In genomic region chr4:150240381-150240886, GRCm38 (mm10) we compare ENCODE assay signal across 8 mouse cellular contexts. TPM values are rescaled to one million over a fixed set of nuclear protein-coding genes. Genes with fewer than 3 reads are reported as not detected.
DNase-seq lines count a peak whose midpoint lies in the region; ATAC-seq and TF ChIP-seq lines count a peak whose summit lies in the region.
"Had no signal": no experiment of that assay in that cellular context is flagged by ENCODE, and none has a peak within 500 bp of the region (broad histone marks: within the 10 kb centered on the region; RNA-seq: fewer than 3 reads in every experiment).

No protein-coding gene starts in this region.

- no peak for ATAC-seq in hindbrain, embryonic 12.5 days (ENCODE audit: low FRiP score)
- no peak for ATAC-seq in limb, embryonic 13.5 days (ENCODE audit: low FRiP score, low read depth)

- 0 out of 2 replicates have a peak overlapping the region, but pooled peaks have one; percentile 13 for H3K27ac ChIP-seq in hindbrain, embryonic 10.5 days
- no peak overlapping the region for H3K27ac ChIP-seq in hindbrain, embryonic 12.5 days
- H3K27ac ChIP-seq in ES-Bruce4 (ENCODE audit: insufficient read depth, low read length), result peak overlapping the region; percentile 15; the same call in 1 of the 2 replicates
- H3K27ac ChIP-seq in limb, embryonic 13.5 days, result no peak overlapping the region

- H3K79me2 ChIP-seq in C2C12 (ENCODE audit: control insufficient read depth, insufficient read depth), result peaks cover 87% of the 10 kb centered on the region

- H3ac ChIP-seq in C2C12 (ENCODE audit: control insufficient read depth, insufficient read length, low read depth), result peak overlapping the region; percentile 14

- H3K9me3 ChIP-seq in hindbrain, embryonic 10.5 days, result no peaks in the 10 kb centered on the region
- no peaks in the 10 kb centered on the region for H3K9me3 ChIP-seq in hindbrain, embryonic 12.5 days (replicated peaks)
- no peaks in the 10 kb centered on the region for H3K9me3 ChIP-seq in ES-Bruce4 (replicated peaks; ENCODE audit: control insufficient read depth, insufficient read depth, low read length, poor library complexity, severe bottlenecking)
- H3K9me3 ChIP-seq in limb, embryonic 13.5 days, result no peaks in the 10 kb centered on the region

- H3K36me3 ChIP-seq in hindbrain, embryonic 10.5 days, result peaks cover 68% of the 10 kb centered on the region
- H3K36me3 ChIP-seq in hindbrain, embryonic 12.5 days, result peaks cover 49% of the 10 kb centered on the region
- H3K36me3 ChIP-seq in C2C12 (ENCODE audit: control insufficient read depth, insufficient read depth) (peaks cover 69% of the 10 kb centered on the region), ES-Bruce4 (ENCODE audit: control insufficient read depth, insufficient read depth, low read length, poor library complexity, severe bottlenecking) (peaks cover 63% of the 10 kb centered on the region)
- peaks cover 59% of the 10 kb centered on the region for H3K36me3 ChIP-seq in limb, embryonic 13.5 days

- H3K27me3 ChIP-seq in hindbrain, embryonic 10.5 days (ENCODE audit: insufficient read depth, poor library complexity, severe bottlenecking), result no peaks in the 10 kb centered on the region
- H3K27me3 ChIP-seq in hindbrain, embryonic 12.5 days, result no peaks in the 10 kb centered on the region
- H3K27me3 ChIP-seq in C2C12 (ENCODE audit: control insufficient read depth, insufficient read depth, insufficient read length) (no peaks in the 10 kb centered on the region), ES-Bruce4 (ENCODE audit: control insufficient read depth, insufficient read depth, low read length, poor library complexity, severe bottlenecking) (no peaks in the 10 kb centered on the region)
- no peaks in the 10 kb centered on the region for H3K27me3 ChIP-seq in limb, embryonic 13.5 days

- no peak for DNase-seq in hindbrain, embryonic 10.5 days (ENCODE audit: low spot score)
- DNase-seq in layer of hippocampus, postnatal 25 days (ENCODE audit: extremely low spot score in 1 of 2, low spot score in 1 of 2), result no peak
- DNase-seq in frontal cortex, postnatal 14 days (ENCODE audit: low spot score in 2 of 2), result no peak

- 85% methylated on average over 1 of the region's 1 CpGs for WGBS in hindbrain, embryonic 10.5 days
- WGBS in hindbrain, embryonic 12.5 days, result 79% methylated on average over 1 of the region's 1 CpGs
- 38% methylated on average over 1 of the region's 1 CpGs for WGBS in limb, embryonic 13.5 days

- no peak for TF ChIP-seq POLR2A in ES-Bruce4 (IDR thresholded peaks at IDR 0.05; ENCODE audit: insufficient read depth, low read length)

- TF ChIP-seq CTCF in C2C12 (IDR thresholded peaks at IDR 0.05; ENCODE audit: control insufficient read depth, insufficient read depth, insufficient read length) (no peak), ES-Bruce4 (IDR thresholded peaks at IDR 0.05; ENCODE audit: low read depth, low read length) (no peak)

- TF ChIP-seq EP300 in ES-Bruce4 (IDR thresholded peaks at IDR 0.05; ENCODE audit: insufficient read depth, low read depth, low read length), result no peak

- peak overlapping the region; percentile 92 for H3K4me3 ChIP-seq in hindbrain, embryonic 10.5 days
- H3K4me3 ChIP-seq in hindbrain, embryonic 12.5 days, result no peak overlapping the region
- H3K4me3 ChIP-seq in C2C12 (ENCODE audit: insufficient read depth, poor library complexity, severe bottlenecking) (peak overlapping the region; percentile 22), ES-Bruce4 (ENCODE audit: low read depth, low read length) (peak overlapping the region; percentile 68)
- H3K4me3 ChIP-seq in limb, embryonic 13.5 days, result peak overlapping the region; percentile 16

- H3K79me3 ChIP-seq in C2C12 (ENCODE audit: low read depth), result peaks cover 66% of the 10 kb centered on the region

- H3K4me2 ChIP-seq in hindbrain, embryonic 12.5 days (replicated peaks), result no peak overlapping the region
- peak overlapping the region; percentile 77 for H3K4me2 ChIP-seq in limb, embryonic 13.5 days (replicated peaks)

- peaks cover 54% of the 10 kb centered on the region for H3K4me1 ChIP-seq in hindbrain, embryonic 10.5 days (replicated peaks)
- peaks cover 50% of the 10 kb centered on the region for H3K4me1 ChIP-seq in hindbrain, embryonic 12.5 days
- H3K4me1 ChIP-seq in ES-Bruce4 (ENCODE audit: control insufficient read depth, insufficient read depth, low read length), result peaks cover 6% of the 10 kb centered on the region
- peaks cover 58% of the 10 kb centered on the region for H3K4me1 ChIP-seq in limb, embryonic 13.5 days

- H3K9ac ChIP-seq in hindbrain, embryonic 12.5 days, result no peak overlapping the region
- peak overlapping the region; percentile 37 for H3K9ac ChIP-seq in ES-Bruce4 (ENCODE audit: low read depth, poor library complexity, severe bottlenecking)
- H3K9ac ChIP-seq in limb, embryonic 13.5 days, result peak overlapping the region; percentile 35; the same call in 1 of the 2 replicates

TF ChIP-seq in C2C12, 6 proteins besides CTCF, POLR2A, EP300 and RAD21:
- TF ChIP-seq USF1 (IDR thresholded peaks at IDR 0.05; ENCODE audit: low read depth) (no peak), MYOD1 (IDR thresholded peaks at IDR 0.05; ENCODE audit: control insufficient read depth, insufficient read length, low read depth) (no peak), MAX (IDR thresholded peaks at IDR 0.05) (no peak), FOSL1 (IDR thresholded peaks at IDR 0.05; ENCODE audit: insufficient read depth, low read length, poor library complexity, severe bottlenecking) (no peak), MYOG (IDR thresholded peaks at IDR 0.05; ENCODE audit: control insufficient read depth, extremely low read depth, insufficient read length) (no peak), CEBPB (IDR thresholded peaks at IDR 0.05; ENCODE audit: low read depth) (no peak)

RNA-seq across cellular contexts. Expression of gene Eno1, which starts 3.9 kb away (rescaled TPM):
- 2,517 and 3,327 TPM in 2 replicates for polyA plus RNA-seq in hindbrain, embryonic 10.5 days (2016; fragmentation: Nextera tagmentation; extraction: Ambion mirVana)
- 1,309 and 1,398 TPM in 2 replicates for polyA plus RNA-seq in hindbrain, embryonic 12.5 days (2016; fragmentation: Nextera tagmentation; extraction: Ambion mirVana)
- polyA plus RNA-seq in C2C12 (2012; fragmentation: generic; extraction: Trizol) (1,471 TPM), ES-Bruce4 (2011; ENCODE audit: insufficient read depth, insufficient read length, low read depth, missing spikeins) (1,323 and 1,403 TPM in 2 replicates)
- 1,739 and 1,773 TPM in 2 replicates for polyA plus RNA-seq in limb, embryonic 13.5 days (2015; fragmentation: Nextera tagmentation; extraction: Ambion mirVana)
- 100 to 1,000 TPM; 401 to 447 TPM for total RNA-seq in layer of hippocampus, postnatal 25 days (2021)

RNA-seq across cellular contexts. Expression of gene Car6, which starts 39.3 kb away (rescaled TPM):
- 0.14 TPM in 1 of 2 replicates, not detected in the other for polyA plus RNA-seq in hindbrain, embryonic 10.5 days (2016; fragmentation: Nextera tagmentation; extraction: Ambion mirVana)
- 0.41 TPM in 1 of 2 replicates, not detected in the other for polyA plus RNA-seq in hindbrain, embryonic 12.5 days (2016; fragmentation: Nextera tagmentation; extraction: Ambion mirVana)
- polyA plus RNA-seq in C2C12 (2012; fragmentation: generic; extraction: Trizol) (0.19 TPM), ES-Bruce4 (2011; ENCODE audit: insufficient read depth, insufficient read length, low read depth, missing spikeins) (not detected in 2 replicates)
- polyA plus RNA-seq in limb, embryonic 13.5 days (2015; fragmentation: Nextera tagmentation; extraction: Ambion mirVana), result 0.50 and 0.55 TPM in 2 replicates
- not detected for total RNA-seq in layer of hippocampus, postnatal 25 days (2021)
- total RNA-seq: left cerebral cortex, postnatal 10 days had no signal

RNA-seq across cellular contexts. Expression of gene Rere, which starts 41.0 kb away (rescaled TPM):
- polyA plus RNA-seq in hindbrain, embryonic 10.5 days (2016; fragmentation: Nextera tagmentation; extraction: Ambion mirVana), result 29.4 and 40.4 TPM in 2 replicates
- 60.5 and 66.1 TPM in 2 replicates for polyA plus RNA-seq in hindbrain, embryonic 12.5 days (2016; fragmentation: Nextera tagmentation; extraction: Ambion mirVana)
- polyA plus RNA-seq in C2C12 (2012; fragmentation: generic; extraction: Trizol), result 27.1 TPM
- polyA plus RNA-seq in ES-Bruce4 (2011; ENCODE audit: insufficient read depth, insufficient read length, low read depth, missing spikeins), result 77.3 and 93.6 TPM in 2 replicates
- polyA plus RNA-seq in limb, embryonic 13.5 days (2015; fragmentation: Nextera tagmentation; extraction: Ambion mirVana), result 24.1 and 24.2 TPM in 2 replicates
- 100 to 1,000 TPM; 106 to 134 TPM for total RNA-seq in layer of hippocampus, postnatal 25 days (2021)

Comparison
In these comparisons a context has a peak if more than half of its experiments do, and no peak if none do; other contexts are left out.
1. H3K27ac ChIP-seq: peak in hindbrain, embryonic 10.5 days (single experiment) and ES-Bruce4 (single experiment); none in hindbrain, embryonic 12.5 days (single experiment) and limb, embryonic 13.5 days (single experiment).